Mouse (Mus musculus) midbrain, embryonic 14.5 days (tissue): Measurements from ENCODE around the gene Zfp568. TPM values are rescaled to one million over a fixed set of nuclear protein-coding genes. Genes with fewer than 3 reads are reported as not detected.
"Not testable (repeated sequence)": the region's sequence is repeated elsewhere in the genome, so short reads cannot be mapped to it uniquely, and the experiment has no call there.

Experiments used
- ATAC-seq: fragments of 200-750 bp; cut with Nextera tagmentation; 2 replicates; pipeline ENCODE4 v1.8.0; 2017; ENCODE audit warnings: moderate number of reproducible peaks, moderate library complexity; ENCODE audit not compliant: low FRiP score, low TSS enrichment
- DNase-seq: peaks from one replicate; pipeline ENCODE4 v3.0.0-alpha.2; 2015
- H3K27ac ChIP-seq: fragments of 300-500 bp; sonication (generic); replicated peaks from 2 replicates; pipeline ENCODE4 v1.5.1; 2014; ENCODE audit warnings: mild to moderate bottlenecking, low read depth, low read length, moderate library complexity
- H3K27me3 ChIP-seq: fragments of 300-500 bp; sonication (generic); 2 replicates; pipeline ENCODE4 v1.6.1; 2014; ENCODE audit warnings: low read length, control low read depth, mixed read lengths; ENCODE audit not compliant: control insufficient read depth, insufficient read depth
- H3K36me3 ChIP-seq: fragments of 300-500 bp; sonication (generic); 2 replicates; pipeline ENCODE4 v1.6.1; 2014; ENCODE audit warnings: low read length, control low read depth; ENCODE audit not compliant: control insufficient read depth, insufficient read depth
- H3K4me1 ChIP-seq: fragments of 300-500 bp; sonication (generic); 2 replicates; pipeline ENCODE4 v1.6.1; 2014; ENCODE audit warnings: mild to moderate bottlenecking, antibody characterized with exemption, low read length, control low read depth; ENCODE audit not compliant: control insufficient read depth, insufficient read depth
- H3K4me2 ChIP-seq: fragments of 300-500 bp; sonication (generic); 2 replicates; pipeline ENCODE4 v1.6.1; 2014; ENCODE audit warnings: mild to moderate bottlenecking, low read length, moderate library complexity
- H3K4me3 ChIP-seq: fragments of 300-500 bp; sonication (generic); replicated peaks from 2 replicates; pipeline ENCODE4 v1.5.1; 2014; ENCODE audit warnings: low read depth, low read length
- H3K9ac ChIP-seq: fragments of 300-500 bp; sonication (generic); replicated peaks from 2 replicates; pipeline ENCODE4 v1.6.1; 2014; ENCODE audit warnings: mild to moderate bottlenecking, low read length, moderate library complexity
- H3K9me3 ChIP-seq: fragments of 300-500 bp; sonication (generic); 2 replicates; pipeline ENCODE4 v1.6.1; 2016; ENCODE audit warnings: low read length, control low read depth, mixed read lengths; ENCODE audit not compliant: control insufficient read depth
- WGBS: fragments of 180-500 bp; shearing (Covaris S2); extraction: QIAGEN DNeasy Blood & Tissue Kit; methylation state at CpG from one replicate; pipeline ENCODE4 v1.1.7; 2014; 5-methylcytosine and 5-hydroxymethylcytosine counted together
- polyA plus RNA-seq: library from polyadenylated mRNA; unstranded; fragments of >200 nt; fragmentation: Nextera tagmentation; extraction: Ambion mirVana; gene quantifications from 2 replicates; pipeline ENCODE4 v1.2.1, GENCODE M21; 2014

Gene Zfp568
- polyA plus RNA-seq, 1 experiment from 2014 or later: 5.5 TPM

GRCm38 (mm10) chr7:29954731-29955130 lies 29.0 kb upstream of the Zfp568 start:
- no peak overlapping the region for H3K4me3 ChIP-seq
- H3K4me2 ChIP-seq: peak overlapping the region; percentile 58; the same call in 1 of the 2 replicates
- H3K4me1 ChIP-seq: peaks cover 8% of the 10 kb centered on the region; the same call in 1 of the 2 replicates
- H3K36me3 ChIP-seq: peaks cover 12% of the 10 kb centered on the region
- DNase-seq (peak; percentile 58), ATAC-seq (no peak)
- no peaks in the 10 kb centered on the region for H3K9me3 ChIP-seq
- no peak overlapping the region for H3K27ac ChIP-seq
- H3K9ac ChIP-seq: no peak overlapping the region
- no peaks in the 10 kb centered on the region for H3K27me3 ChIP-seq
- 24% methylated on average over 4 of the region's 4 CpGs for WGBS

- 64% methylated on average over 9 of the region's 10 CpGs for WGBS
- DNase-seq: no peak
Measured at GRCm38 (mm10) chr7:29956257-29956656, 27.5 kb upstream of the Zfp568 start.

GRCm38 (mm10) chr7:29958125-29958724 lies 25.5 kb upstream of the Zfp568 start:
- H3K4me1 ChIP-seq: 0 out of 2 replicates have a peak, but pooled peaks cover 4% of the 10 kb centered on the region
- WGBS: 90% methylated on average over 11 of the region's 11 CpGs
- no peak overlapping the region for H3K9ac ChIP-seq
- H3K36me3 ChIP-seq: no peaks in the 10 kb centered on the region
- no peaks in the 10 kb centered on the region for H3K27me3 ChIP-seq
- DNase-seq (no peak), ATAC-seq (no peak)
- no peak overlapping the region for H3K27ac ChIP-seq
- no peaks in the 10 kb centered on the region for H3K9me3 ChIP-seq
- H3K4me2 ChIP-seq: no peak overlapping the region
- no peak overlapping the region for H3K4me3 ChIP-seq

More at GRCm38 (mm10) chr7:29956257-29956656, 27.5 kb upstream of the Zfp568 start:
- no peak overlapping the region for H3K4me3 ChIP-seq
- H3K9me3 ChIP-seq: no peaks in the 10 kb centered on the region
- H3K27ac ChIP-seq: no peak overlapping the region
- no peaks in the 10 kb centered on the region for H3K27me3 ChIP-seq
- H3K4me2 ChIP-seq: no peak overlapping the region
- H3K9ac ChIP-seq: no peak overlapping the region
- H3K4me1 ChIP-seq: peaks cover 8% of the 10 kb centered on the region; the same call in 1 of the 2 replicates
- ATAC-seq: no peak
- no peaks in the 10 kb centered on the region for H3K36me3 ChIP-seq

- no peak for DNase-seq
- Histone ChIP-seq H3K4me1 (0 out of 2 replicates have a peak, but pooled peaks cover 4% of the 10 kb centered on the region), H3K9me3 (no peaks in the 10 kb centered on the region), H3K9ac (no peak overlapping the region), H3K27me3 (no peaks in the 10 kb centered on the region), H3K4me3 (no peak overlapping the region), H3K36me3 (no peaks in the 10 kb centered on the region), H3K27ac (no peak overlapping the region), H3K4me2 (no peak overlapping the region)
- 61% methylated on average over 3 of the region's 3 CpGs for WGBS
- no peak for ATAC-seq
Measured at GRCm38 (mm10) chr7:29959004-29959403, 24.8 kb upstream of the Zfp568 start.

- H3K4me2 ChIP-seq, H3K27me3 ChIP-seq, H3K9me3 ChIP-seq, H3K27ac ChIP-seq, H3K9ac ChIP-seq, H3K4me1 ChIP-seq, ATAC-seq, H3K4me3 ChIP-seq, DNase-seq, H3K36me3 ChIP-seq: not testable (repeated sequence)
- WGBS: 47% methylated on average over 35 of the region's 39 CpGs
Measured at GRCm38 (mm10) chr7:29965115-29965810, 18.5 kb upstream of the Zfp568 start.

GRCm38 (mm10) chr7:29970686-29971085 lies 13.1 kb upstream of the Zfp568 start:
- H3K9ac ChIP-seq: no peak overlapping the region
- 86% methylated on average over 9 of the region's 9 CpGs for WGBS
- H3K4me3 ChIP-seq: no peak overlapping the region
- no peak for DNase-seq
- H3K27me3 ChIP-seq: no peaks in the 10 kb centered on the region
- H3K36me3 ChIP-seq: no peaks in the 10 kb centered on the region
- no peaks in the 10 kb centered on the region for H3K4me1 ChIP-seq
- no peak overlapping the region for H3K4me2 ChIP-seq
- H3K9me3 ChIP-seq: no peaks in the 10 kb centered on the region
- no peak overlapping the region for H3K27ac ChIP-seq
- no peak for ATAC-seq

GRCm38 (mm10) chr7:29980761-29981160 lies 3.0 kb upstream of the Zfp568 start:
- Histone ChIP-seq H3K27ac (no peak overlapping the region), H3K4me2 (no peak overlapping the region), H3K27me3 (no peaks in the 10 kb centered on the region), H3K4me1 (peaks cover 14% of the 10 kb centered on the region; the same call in 1 of the 2 replicates), H3K9me3 (no peaks in the 10 kb centered on the region), H3K4me3 (no peak overlapping the region), H3K9ac (no peak overlapping the region), H3K36me3 (0 out of 2 replicates have a peak, but pooled peaks cover 2% of the 10 kb centered on the region)
- DNase-seq (no peak), ATAC-seq (no peak)
- whole genome bisulfite sequencing: 85% methylated on average over 1 of the region's 1 CpGs

GRCm38 (mm10) chr7:29981455-29981854 lies 2.3 kb upstream of the Zfp568 start:
- Histone ChIP-seq H3K27me3 (no peaks in the 10 kb centered on the region), H3K9me3 (no peaks in the 10 kb centered on the region), H3K4me3 (no peak overlapping the region), H3K4me1 (peaks cover 14% of the 10 kb centered on the region; the same call in 1 of the 2 replicates), H3K36me3 (0 out of 2 replicates have a peak, but pooled peaks cover 9% of the 10 kb centered on the region), H3K4me2 (no peak overlapping the region), H3K9ac (no peak overlapping the region), H3K27ac (no peak overlapping the region)
- no peak for ATAC-seq
- DNase-seq: no peak
- 61% methylated on average over 5 of the region's 5 CpGs for WGBS
